Mouse (Mus musculus): Measurements from ENCODE around the gene Agfg2.
"Not testable (repeated sequence)": the region's sequence is repeated elsewhere in the genome, so short reads cannot be mapped to it uniquely, and the experiment has no call there.

Gene Agfg2

GRCm38 (mm10) chr5:137684294-137685123 is at the start of gene Agfg2:
Gene Agfg2 (minus strand): TSS chr5:137684726.
- DNase-seq (ENCODE audit: low read depth in 1 of 2, low spot score in 2 of 2), result peak; percentile 93 to 97

DNA sequence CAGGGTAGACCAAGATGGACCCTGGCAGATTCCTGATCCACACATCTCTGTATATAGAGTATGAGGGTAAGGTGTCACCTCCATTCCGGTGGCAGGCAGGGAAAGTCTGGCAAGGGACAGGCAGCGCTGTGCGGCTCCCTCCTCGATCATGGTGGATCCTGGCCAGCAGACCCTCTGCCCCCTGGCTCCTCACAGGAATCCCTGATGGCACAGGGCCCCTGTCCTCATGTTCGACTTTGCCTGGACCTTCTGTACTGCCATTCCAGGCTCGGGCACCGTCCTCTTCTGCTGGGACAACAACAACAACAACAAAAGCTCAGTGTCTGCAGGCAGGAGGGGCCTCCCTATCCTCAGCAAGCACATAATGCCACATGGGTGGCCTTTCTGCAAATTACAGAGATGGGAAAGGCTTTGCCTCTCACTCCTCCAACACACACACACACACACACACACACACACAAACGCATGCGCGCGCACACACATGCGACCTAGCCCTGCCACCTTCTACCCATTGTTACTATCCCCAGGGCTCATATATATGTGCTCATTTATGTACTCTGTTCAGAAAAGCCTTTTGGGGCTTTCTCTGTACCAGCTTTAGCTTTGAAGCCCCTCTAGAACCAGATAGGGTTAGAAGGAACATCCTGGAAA is 49.2 kb upstream of the Agfg2 start:
- no peak for DNase-seq (ENCODE audit: low read depth in 1 of 2, low spot score in 2 of 2)

GRCm38 (mm10) chr5:137726767-137727166 is 42.2 kb upstream of the Agfg2 start:
- no peak for DNase-seq (ENCODE audit: low read depth in 1 of 2, low spot score in 2 of 2)

DNA sequence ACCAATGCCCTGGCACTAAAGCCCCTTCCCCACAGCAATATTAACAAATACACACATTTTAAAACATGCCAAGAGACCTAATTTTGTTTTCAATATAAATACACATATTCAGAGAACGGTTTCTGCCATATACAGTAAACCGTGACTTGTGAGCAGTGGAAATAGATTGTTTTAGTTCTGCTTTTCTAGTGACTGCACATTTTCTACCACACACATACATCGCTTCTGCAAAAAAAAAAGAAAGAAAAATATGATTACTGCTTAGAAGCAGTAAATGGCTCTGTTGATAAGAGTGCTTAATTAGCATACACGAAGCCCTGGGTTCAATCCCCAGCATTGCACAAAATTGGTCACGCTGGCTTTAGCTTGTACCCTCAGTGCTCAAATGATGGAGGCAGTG is 39.3 kb upstream of the Agfg2 start:
- DNase-seq (ENCODE audit: low read depth in 1 of 2, low spot score in 2 of 2), result no peak

DNA sequence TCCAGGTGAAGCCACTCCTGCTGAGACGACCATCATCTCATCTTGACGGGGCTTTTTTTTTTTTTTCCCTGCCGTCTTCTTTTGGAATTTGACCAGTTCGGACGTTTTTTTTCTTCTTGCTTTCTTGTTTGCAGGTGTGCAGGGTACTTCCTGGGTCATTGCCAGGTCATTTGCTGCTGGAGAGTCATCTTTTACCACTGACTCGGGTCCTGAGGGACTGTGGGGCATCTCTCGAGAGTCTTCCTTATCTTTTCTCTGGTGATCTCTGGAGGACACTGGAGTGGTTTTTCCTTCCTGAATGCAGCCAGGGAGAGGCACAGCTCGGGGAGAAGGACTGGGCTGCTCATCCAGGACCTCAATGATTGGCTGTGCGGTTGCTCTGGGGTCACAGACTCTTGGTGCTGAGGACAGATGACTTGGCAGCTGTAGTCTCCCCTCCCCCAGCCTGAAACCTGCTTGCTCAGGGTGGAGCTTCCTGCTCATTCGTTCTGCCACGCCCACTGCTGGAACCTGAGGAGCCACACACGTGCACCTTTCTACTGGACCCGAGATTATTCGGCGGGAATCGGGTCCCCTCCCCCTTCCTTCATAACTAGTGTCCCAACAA is 36.1 kb upstream of the Agfg2 start:
- not testable (repeated sequence) for DNase-seq (ENCODE audit: low read depth in 1 of 2, low spot score in 2 of 2)

DNA sequence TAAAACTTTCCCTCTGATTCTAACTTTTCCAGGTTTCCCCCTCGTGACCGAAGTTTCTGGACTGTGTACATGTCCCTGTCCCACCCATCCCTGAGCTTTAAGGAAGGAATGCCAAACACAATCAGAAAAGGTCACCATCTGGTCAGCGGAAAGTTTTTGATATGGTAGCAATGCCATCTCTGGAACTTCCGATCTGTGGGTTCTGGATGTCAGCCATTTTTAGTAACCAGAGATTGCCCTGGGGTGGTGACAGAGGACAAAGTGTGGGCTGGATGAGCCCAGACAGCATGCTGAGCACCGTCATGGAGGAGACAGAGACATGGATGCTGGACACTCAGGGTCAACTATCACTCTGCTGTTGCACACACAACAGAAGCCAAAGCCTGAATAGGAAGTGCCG is 34.6 kb upstream of the Agfg2 start:
- DNase-seq (ENCODE audit: low read depth in 1 of 2, low spot score in 2 of 2), result no peak

DNA sequence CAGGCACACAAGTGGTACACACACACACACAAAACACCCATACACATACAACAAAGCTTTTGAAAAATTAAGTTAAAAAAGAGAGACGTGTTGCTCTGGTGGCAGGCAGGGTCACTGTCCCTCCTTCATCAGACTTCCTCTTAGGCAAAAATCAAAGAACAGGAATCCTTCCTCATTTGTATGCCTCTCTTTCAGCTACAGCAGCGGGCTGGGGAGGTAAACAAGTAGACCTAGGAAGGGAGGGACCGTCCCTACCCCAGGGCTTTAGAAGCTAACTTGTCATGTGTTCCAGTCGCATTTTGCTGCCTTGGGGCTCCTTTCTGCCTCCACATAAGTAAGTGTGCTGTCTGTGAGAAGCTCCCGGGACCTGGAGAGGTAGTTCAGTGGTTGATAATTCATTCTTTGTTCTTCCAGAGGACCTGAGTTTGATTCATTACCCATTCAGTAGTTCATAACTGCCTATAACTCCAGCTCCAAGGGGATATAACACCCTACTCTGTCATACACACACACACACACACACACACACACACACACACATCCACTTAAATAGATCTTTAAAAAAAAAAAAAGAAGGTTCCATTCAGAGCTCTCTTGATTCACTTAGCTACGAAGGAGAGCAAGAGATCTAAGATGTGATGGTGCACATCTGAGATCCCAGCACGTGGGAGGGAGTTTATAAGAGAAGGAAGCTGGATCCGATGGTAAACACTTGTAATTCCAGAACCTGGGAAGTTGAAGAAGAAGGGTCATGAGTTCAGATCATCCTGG is 33.7 kb upstream of the Agfg2 start:
- no peak for DNase-seq (ENCODE audit: low read depth in 1 of 2, low spot score in 2 of 2)

DNA sequence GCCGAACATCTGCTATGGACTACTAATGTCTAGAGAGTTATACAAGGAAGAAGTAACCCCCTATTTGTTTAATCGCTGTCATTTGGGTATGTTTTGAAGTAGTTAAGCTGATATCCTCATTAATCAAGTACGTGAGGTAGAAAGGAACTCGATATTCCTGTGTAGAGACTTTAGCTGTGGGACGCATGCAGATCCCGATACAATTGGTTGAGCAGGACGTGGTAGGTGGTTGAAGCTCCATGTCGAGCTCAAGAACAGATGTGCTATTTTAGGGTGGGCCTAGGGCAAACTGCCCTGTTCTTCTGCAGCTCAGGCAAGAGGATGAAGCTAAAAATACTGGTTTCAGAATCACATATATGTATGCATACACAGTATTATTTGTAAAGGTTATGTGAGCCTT is 31.2 kb upstream of the Agfg2 start:
- no peak for DNase-seq (ENCODE audit: low read depth in 1 of 2, low spot score in 2 of 2)

GRCm38 (mm10) chr5:137713454-137713853 is 28.9 kb upstream of the Agfg2 start:
- DNase-seq (ENCODE audit: low read depth in 1 of 2, low spot score in 2 of 2), result no peak

- DNase-seq (ENCODE audit: low read depth in 1 of 2, low spot score in 2 of 2), result peak in 1 of 2 experiments; percentile 29
These were observed 22.5 kb upstream of the Agfg2 start for GRCm38 (mm10) chr5:137706913-137707633.

DNA sequence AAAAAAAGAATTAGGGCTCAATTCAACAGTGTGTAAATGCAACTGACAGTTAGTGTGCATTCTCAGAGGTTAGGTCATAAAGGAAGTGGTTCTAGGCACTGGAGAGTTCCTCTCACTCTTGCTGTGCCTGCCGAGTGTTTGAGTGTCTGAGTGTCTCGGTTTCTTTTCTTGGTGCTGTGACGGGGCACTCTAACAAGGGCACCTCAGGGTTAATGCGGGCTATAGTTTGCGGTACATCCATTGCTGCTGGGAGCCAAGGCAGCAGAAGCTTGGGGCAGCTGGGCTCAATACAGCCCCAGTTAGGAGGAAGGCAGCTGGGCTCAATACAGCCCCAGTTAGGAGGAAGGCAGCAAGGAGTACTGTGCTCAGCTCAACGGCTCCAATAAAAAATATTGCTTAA is 20.7 kb upstream of the Agfg2 start:
- DNase-seq (ENCODE audit: low read depth in 1 of 2, low spot score in 2 of 2), result no peak

DNA sequence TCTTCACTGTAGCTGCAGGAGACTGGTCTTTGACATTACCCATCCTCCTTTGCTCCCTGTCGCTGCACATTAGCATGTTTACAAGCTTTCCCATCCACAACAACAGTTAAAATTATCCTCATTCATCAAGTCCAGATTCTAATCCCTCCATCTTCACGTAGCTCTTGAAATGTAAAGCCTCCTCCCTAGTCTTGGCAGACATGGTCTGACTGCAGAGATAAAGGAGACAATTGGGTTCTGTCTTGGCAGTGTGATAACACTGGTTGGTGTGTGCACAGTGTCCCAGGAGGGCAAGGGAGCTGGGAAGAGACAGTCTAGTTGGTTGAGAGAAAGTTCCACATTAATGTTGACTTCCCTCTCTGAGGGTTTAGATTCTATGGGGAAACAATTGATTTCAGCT is 15.3 kb upstream of the Agfg2 start:
- DNase-seq (ENCODE audit: low read depth in 1 of 2, low spot score in 2 of 2), result no peak

DNA sequence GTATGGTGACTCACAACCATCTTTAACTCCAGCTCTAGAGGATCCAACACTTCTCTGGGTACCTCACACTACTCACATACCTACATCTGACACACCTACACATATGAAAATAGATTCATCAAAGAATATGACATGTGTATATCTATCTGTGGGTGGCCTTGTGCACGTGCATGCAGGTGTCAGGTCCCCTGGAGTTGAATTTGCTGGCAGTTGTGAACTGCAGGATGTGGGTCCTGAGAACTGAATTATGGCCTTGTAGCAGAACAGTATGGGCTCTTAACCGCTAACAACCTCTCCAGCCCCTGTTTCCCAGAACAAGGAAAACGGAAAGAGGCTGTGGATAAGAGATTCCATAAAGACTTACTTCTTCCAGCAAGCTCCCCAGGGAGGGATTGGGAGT is 14.6 kb upstream of the Agfg2 start:
- DNase-seq (ENCODE audit: low read depth in 1 of 2, low spot score in 2 of 2), result no peak

- no peak for DNase-seq (ENCODE audit: low read depth in 1 of 2, low spot score in 2 of 2)
These were observed 11.4 kb upstream of the Agfg2 start for GRCm38 (mm10) chr5:137695930-137696329.

GRCm38 (mm10) chr5:137694796-137695195 is 10.3 kb upstream of the Agfg2 start:
- no peak for DNase-seq (ENCODE audit: low read depth in 1 of 2, low spot score in 2 of 2)

- no peak for DNase-seq (ENCODE audit: low read depth in 1 of 2, low spot score in 2 of 2)
These were observed 7.4 kb upstream of the Agfg2 start for GRCm38 (mm10) chr5:137691881-137692280.

GRCm38 (mm10) chr5:137690531-137690930 is 6.0 kb upstream of the Agfg2 start:
- DNase-seq (ENCODE audit: low read depth in 1 of 2, low spot score in 2 of 2), result no peak

DNA sequence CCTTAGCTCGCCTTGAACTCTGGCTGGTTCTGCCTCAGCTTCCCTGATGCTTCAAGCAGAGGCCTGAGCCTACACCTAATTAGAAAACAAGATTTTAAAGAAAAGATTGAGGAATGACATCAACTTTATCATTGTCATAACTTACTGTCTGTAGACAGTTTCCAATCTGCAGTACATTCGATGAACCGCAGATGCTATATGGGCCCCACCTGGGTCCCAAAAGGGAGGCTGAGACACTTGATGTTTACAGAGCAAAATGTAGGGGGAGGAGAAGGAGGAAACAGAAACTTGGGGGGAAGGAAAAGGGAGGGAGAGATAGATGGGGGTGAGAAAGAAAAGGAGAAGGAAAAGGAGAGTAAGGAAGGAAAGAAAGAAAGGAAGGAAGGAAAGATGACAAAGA is 5.4 kb upstream of the Agfg2 start:
- DNase-seq (ENCODE audit: low read depth in 1 of 2, low spot score in 2 of 2), result no peak

DNA sequence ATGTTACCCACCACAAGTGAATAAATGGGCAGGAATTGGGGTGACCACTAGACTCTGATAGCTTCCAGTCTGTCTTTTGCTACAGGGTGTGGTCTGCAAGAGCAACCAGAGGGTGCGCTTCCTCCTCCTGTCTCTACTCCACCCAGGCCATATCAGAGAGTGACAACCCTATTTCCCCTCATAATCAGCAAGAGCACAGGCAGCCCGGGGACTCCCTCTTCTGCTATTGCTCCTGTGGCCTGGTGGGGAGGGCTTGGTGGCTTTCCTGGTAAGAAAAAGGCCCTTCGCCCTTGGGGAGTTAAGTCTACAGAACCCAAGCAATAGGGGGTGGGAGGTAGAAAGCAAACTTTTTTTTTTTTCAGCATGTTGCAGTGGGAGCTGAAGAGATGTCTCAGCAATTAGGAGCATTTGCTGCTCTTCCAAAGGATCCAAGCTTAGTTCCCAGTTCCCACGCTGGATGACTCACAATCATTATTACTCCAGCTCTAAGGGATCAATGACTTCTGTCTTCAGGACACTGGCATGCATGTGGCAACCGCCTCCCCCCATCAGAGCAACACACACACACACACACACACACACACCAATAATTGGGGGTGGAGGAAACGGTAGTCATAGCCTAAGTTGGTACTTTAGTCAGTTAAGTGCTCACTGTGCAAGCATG is 1.7 kb upstream of the Agfg2 start:
- DNase-seq (ENCODE audit: low read depth in 1 of 2, low spot score in 2 of 2), result no peak

- DNase-seq (ENCODE audit: low read depth in 1 of 2, low spot score in 2 of 2), result no peak
These were observed 1.1 kb upstream of the Agfg2 start for GRCm38 (mm10) chr5:137685653-137686052.
